Mouse (Mus musculus) heart, embryonic 11.5 days (tissue): ENCODE results near the gene Tcf20. TPM values are rescaled to one million over a fixed set of nuclear protein-coding genes. Genes with fewer than 3 reads are reported as not detected.
"Not testable (repeated sequence)": the region's sequence is repeated elsewhere in the genome, so short reads cannot be mapped to it uniquely, and the experiment has no call there.

Experiments
- ATAC-seq: fragments of 200-750 bp; cut with Nextera tagmentation; replicated peaks from 2 replicates; pipeline ENCODE4 v1.8.0; 2017; ENCODE audit warnings: moderate library complexity; ENCODE audit not compliant: insufficient number of reproducible peaks, low FRiP score, low TSS enrichment
- H3K27ac ChIP-seq: fragments of 300-500 bp; sonication (generic); 2 replicates; pipeline ENCODE4 v1.5.1; 2014; ENCODE audit warnings: mild to moderate bottlenecking, low read depth, low read length
- H3K27me3 ChIP-seq: fragments of 300-500 bp; sonication (generic); 2 replicates; pipeline ENCODE4 v1.6.1; 2014; ENCODE audit warnings: mild to moderate bottlenecking, low read length, mixed read lengths; ENCODE audit not compliant: control insufficient read depth, insufficient read depth
- H3K36me3 ChIP-seq: fragments of 300-500 bp; sonication (generic); 2 replicates; pipeline ENCODE4 v1.6.1; 2014; ENCODE audit warnings: mild to moderate bottlenecking, low read length, moderate library complexity, mixed read lengths; ENCODE audit not compliant: control insufficient read depth, insufficient read depth
- H3K4me1 ChIP-seq: fragments of 300-500 bp; sonication (generic); 2 replicates; pipeline ENCODE4 v1.6.1; 2014; ENCODE audit warnings: low read length; ENCODE audit not compliant: control insufficient read depth, insufficient read depth
- H3K4me2 ChIP-seq: fragments of 300-500 bp; sonication (generic); 2 replicates; pipeline ENCODE4 v1.6.1; 2014; ENCODE audit warnings: mild to moderate bottlenecking, moderate library complexity
- H3K4me3 ChIP-seq: fragments of 300-500 bp; sonication (generic); 2 replicates; pipeline ENCODE4 v1.5.1; 2014; ENCODE audit warnings: low read depth, low read length
- H3K9ac ChIP-seq: fragments of 300-500 bp; sonication (generic); 2 replicates; pipeline ENCODE4 v1.6.1; 2014; ENCODE audit warnings: mild to moderate bottlenecking, low read depth, low read length, moderate library complexity
- H3K9me3 ChIP-seq: fragments of 300-500 bp; sonication (generic); replicated peaks from 2 replicates; pipeline ENCODE4 v1.6.1; 2016; ENCODE audit warnings: low read length; ENCODE audit not compliant: control insufficient read depth
- WGBS: fragments of 180-500 bp; shearing (Covaris S2); extraction: QIAGEN DNeasy Blood & Tissue Kit; methylation state at CpG from one replicate; pipeline ENCODE4 v1.1.7; 2014; ENCODE audit not compliant: insufficient replicate concordance; 5-methylcytosine and 5-hydroxymethylcytosine counted together
- polyA plus RNA-seq: library from polyadenylated mRNA; unstranded; fragments of >200 nt; fragmentation: Nextera tagmentation; extraction: Ambion mirVana; gene quantifications from 2 replicates; pipeline ENCODE4 v1.2.1, GENCODE M21; 2014

Gene Tcf20
- polyA plus RNA-seq, 1 experiment from 2014 or later, result 6.7 TPM

- WGBS, result 77% methylated on average over 2 of the region's 2 CpGs
- ATAC-seq, result no peak
- H3K27ac ChIP-seq, result no peak overlapping the region
- no peak overlapping the region for H3K4me3 ChIP-seq
- no peaks in the 10 kb centered on the region for H3K36me3 ChIP-seq
- H3K27me3 ChIP-seq, result no peaks in the 10 kb centered on the region
- no peak overlapping the region for H3K4me2 ChIP-seq
- no peaks in the 10 kb centered on the region for H3K4me1 ChIP-seq
- no peaks in the 10 kb centered on the region for H3K9me3 ChIP-seq
- H3K9ac ChIP-seq, result no peak overlapping the region
These were observed 110.8 kb downstream of the Tcf20 start for GRCm38 (mm10) chr15:82876863-82877262.

- H3K9ac ChIP-seq, result no peak overlapping the region
- H3K4me3 ChIP-seq, result no peak overlapping the region
- H3K27me3 ChIP-seq, result no peaks in the 10 kb centered on the region
- H3K4me1 ChIP-seq, result no peaks in the 10 kb centered on the region; the same call in 1 of the 2 replicates
- no peak overlapping the region for H3K27ac ChIP-seq
- no peak for ATAC-seq
- no peaks in the 10 kb centered on the region for H3K36me3 ChIP-seq
- no peaks in the 10 kb centered on the region for H3K9me3 ChIP-seq
- H3K4me2 ChIP-seq, result no peak overlapping the region
- WGBS, result 100% methylated on average over 1 of the region's 1 CpGs
These were observed 115.6 kb downstream of the Tcf20 start for GRCm38 (mm10) chr15:82872037-82872436.

GRCm38 (mm10) chr15:82866286-82866685 lies 121.4 kb downstream of the Tcf20 start:
- not testable (repeated sequence) for ATAC-seq

GRCm38 (mm10) chr15:82863674-82864073 lies 124.0 kb downstream of the Tcf20 start:
- Histone ChIP-seq H3K36me3 (no peaks in the 10 kb centered on the region), H3K4me2 (no peak overlapping the region), H3K27me3 (no peaks in the 10 kb centered on the region), H3K27ac (no peak overlapping the region), H3K9ac (no peak overlapping the region), H3K9me3 (peaks cover 2% of the 10 kb centered on the region; the same call in 1 of the 2 replicates), H3K4me3 (no peak overlapping the region), H3K4me1 (0 out of 2 replicates have a peak, but pooled peaks cover 2% of the 10 kb centered on the region)
- no peak for ATAC-seq
- 85% methylated on average over 1 of the region's 1 CpGs for WGBS

More at GRCm38 (mm10) chr15:82866286-82866685, 121.4 kb downstream of the Tcf20 start:
- not testable (repeated sequence) for H3K4me3 ChIP-seq, H3K27ac ChIP-seq, H3K27me3 ChIP-seq, H3K36me3 ChIP-seq, H3K4me1 ChIP-seq, H3K4me2 ChIP-seq, H3K9ac ChIP-seq, H3K9me3 ChIP-seq
- WGBS, result 100% methylated on average over 3 of the region's 3 CpGs

GRCm38 (mm10) chr15:82856652-82857378 lies 130.9 kb downstream of the Tcf20 start:
- H3K9ac ChIP-seq, result no peak overlapping the region
- ATAC-seq, result no peak
- H3K9me3 ChIP-seq, result no peaks in the 10 kb centered on the region
- H3K4me3 ChIP-seq, result no peak overlapping the region
- H3K4me2 ChIP-seq, result no peak overlapping the region
- H3K27me3 ChIP-seq, result no peaks in the 10 kb centered on the region
- H3K36me3 ChIP-seq, result peaks cover 15% of the 10 kb centered on the region
- H3K27ac ChIP-seq, result no peak overlapping the region
- 65% methylated on average over 11 of the region's 11 CpGs for WGBS
- peaks cover 8% of the 10 kb centered on the region for H3K4me1 ChIP-seq

GRCm38 (mm10) chr15:82856065-82856464 lies 131.6 kb downstream of the Tcf20 start:
- ATAC-seq, result no peak
- Histone ChIP-seq H3K4me2 (no peak overlapping the region), H3K27ac (no peak overlapping the region), H3K4me1 (peaks cover 8% of the 10 kb centered on the region), H3K4me3 (no peak overlapping the region), H3K9ac (no peak overlapping the region), H3K27me3 (no peaks in the 10 kb centered on the region), H3K36me3 (peaks cover 15% of the 10 kb centered on the region), H3K9me3 (no peaks in the 10 kb centered on the region)
- WGBS, result 88% methylated on average over 2 of the region's 2 CpGs

GRCm38 (mm10) chr15:82839146-82839545 lies 148.5 kb downstream of the Tcf20 start:
- Histone ChIP-seq H3K9ac (no peak overlapping the region), H3K4me1 (no peaks in the 10 kb centered on the region), H3K36me3 (no peaks in the 10 kb centered on the region), H3K9me3 (no peaks in the 10 kb centered on the region), H3K27ac (no peak overlapping the region), H3K4me3 (no peak overlapping the region), H3K4me2 (no peak overlapping the region), H3K27me3 (no peaks in the 10 kb centered on the region)
- no peak for ATAC-seq
- 91% methylated on average over 3 of the region's 3 CpGs for WGBS

- 78% methylated on average over 6 of the region's 6 CpGs for WGBS
- no peak for ATAC-seq
These were observed 157.8 kb downstream of the Tcf20 start for GRCm38 (mm10) chr15:82829917-82830316.

GRCm38 (mm10) chr15:82825866-82826265 lies 161.8 kb downstream of the Tcf20 start:
- H3K4me1 ChIP-seq, result no peaks in the 10 kb centered on the region
- H3K27me3 ChIP-seq, result no peaks in the 10 kb centered on the region
- H3K36me3 ChIP-seq, result no peaks in the 10 kb centered on the region; the same call in 1 of the 2 replicates
- H3K4me2 ChIP-seq, result no peak overlapping the region
- H3K27ac ChIP-seq, result no peak overlapping the region
- no peak overlapping the region for H3K4me3 ChIP-seq
- H3K9me3 ChIP-seq, result no peaks in the 10 kb centered on the region
- no peak for ATAC-seq
- H3K9ac ChIP-seq, result no peak overlapping the region

More at GRCm38 (mm10) chr15:82829917-82830316, 157.8 kb downstream of the Tcf20 start:
- no peaks in the 10 kb centered on the region for H3K4me1 ChIP-seq
- H3K36me3 ChIP-seq, result no peaks in the 10 kb centered on the region
- H3K4me2 ChIP-seq, result no peak overlapping the region
- no peaks in the 10 kb centered on the region for H3K27me3 ChIP-seq
- H3K9ac ChIP-seq, result no peak overlapping the region
- H3K9me3 ChIP-seq, result no peaks in the 10 kb centered on the region
- no peak overlapping the region for H3K27ac ChIP-seq
- no peak overlapping the region for H3K4me3 ChIP-seq
